Mouse (Mus musculus) cortical plate, adult 2 months (tissue): Measurements from ENCODE around the gene Gemin4.

Experiments used
- CTCF ChIP-seq: fragments of 200-500 bp; IDR thresholded peaks from 2 replicates; pipeline ENCODE4 v1.5.1; 2011; ENCODE audit warnings: mild to moderate bottlenecking, control low read depth, low read length; ENCODE audit not compliant: insufficient read depth; ENCODE audit errors: extremely low read depth
- POLR2A ChIP-seq: fragments of 200-500 bp; IDR thresholded peaks from 2 replicates; pipeline ENCODE4 v1.6.1; 2011; ENCODE audit warnings: mild to moderate bottlenecking, low read length, control low read depth; ENCODE audit not compliant: insufficient read depth; ENCODE audit errors: extremely low read depth

DNA sequence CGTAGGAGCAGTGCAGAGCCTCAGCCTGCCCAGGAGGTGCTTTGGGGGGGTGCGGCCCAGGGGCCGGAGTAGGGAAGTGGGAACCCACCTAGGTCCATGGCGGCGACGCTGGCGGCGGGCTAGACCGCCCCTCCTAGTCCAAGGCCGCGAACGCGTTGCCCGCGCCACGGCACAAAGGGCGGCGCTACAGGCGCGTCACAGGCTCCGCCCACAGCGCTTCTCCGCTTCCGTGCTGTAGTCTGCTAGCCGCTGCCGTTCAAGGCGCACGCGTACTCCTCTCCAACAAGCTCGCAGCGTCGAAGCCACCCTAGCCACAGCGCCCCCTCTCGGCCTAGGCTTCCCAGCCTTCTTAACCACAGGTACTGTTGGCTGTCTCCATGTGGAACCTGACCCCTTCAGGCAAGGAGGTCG is at the start of gene Gemin4, which contains the start of gene Dbil5:
- peak; percentile 95 for TF ChIP-seq CTCF
- TF ChIP-seq POLR2A: peak; percentile 78
